Mouse (Mus musculus): ENCODE measurements at regions not wholly inside any gene's neighbourhood (a gene's known extent, or its start where the extent isn't known, plus 50 kb on each side); places are given as distances from the start of the nearest gene placed in this dataset.

GRCm38 (mm10) chr19:44692396-44692795 is 63.4 kb upstream of the Pax2 start:
- peak in 1 of 2 experiments; percentile 26 for DNase-seq

- DNase-seq: no peak
These were observed 63.0 kb upstream of the Pax2 start for GRCm38 (mm10) chr19:44692816-44693215.

DNA sequence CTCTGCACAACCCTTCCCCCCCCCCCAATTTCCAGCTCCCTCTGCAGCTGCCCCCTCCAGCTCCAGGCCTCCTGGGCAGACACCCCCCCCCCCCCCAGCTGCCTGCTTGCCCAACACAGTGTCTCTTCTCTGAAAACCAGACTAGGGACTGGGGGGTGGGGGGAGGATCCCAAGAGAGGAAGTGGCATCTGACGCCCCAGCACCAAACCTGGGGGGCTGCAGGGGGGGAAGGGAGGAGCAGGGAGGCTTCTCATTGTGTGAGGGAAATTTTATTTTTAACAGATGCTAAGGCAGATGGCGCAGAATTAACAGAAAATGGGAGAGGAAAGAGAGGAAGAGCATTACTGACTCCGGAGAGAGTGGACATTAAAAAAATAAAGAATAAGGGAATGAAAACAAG is 60.5 kb upstream of the Pax2 start:
- DNase-seq: no peak

DNA sequence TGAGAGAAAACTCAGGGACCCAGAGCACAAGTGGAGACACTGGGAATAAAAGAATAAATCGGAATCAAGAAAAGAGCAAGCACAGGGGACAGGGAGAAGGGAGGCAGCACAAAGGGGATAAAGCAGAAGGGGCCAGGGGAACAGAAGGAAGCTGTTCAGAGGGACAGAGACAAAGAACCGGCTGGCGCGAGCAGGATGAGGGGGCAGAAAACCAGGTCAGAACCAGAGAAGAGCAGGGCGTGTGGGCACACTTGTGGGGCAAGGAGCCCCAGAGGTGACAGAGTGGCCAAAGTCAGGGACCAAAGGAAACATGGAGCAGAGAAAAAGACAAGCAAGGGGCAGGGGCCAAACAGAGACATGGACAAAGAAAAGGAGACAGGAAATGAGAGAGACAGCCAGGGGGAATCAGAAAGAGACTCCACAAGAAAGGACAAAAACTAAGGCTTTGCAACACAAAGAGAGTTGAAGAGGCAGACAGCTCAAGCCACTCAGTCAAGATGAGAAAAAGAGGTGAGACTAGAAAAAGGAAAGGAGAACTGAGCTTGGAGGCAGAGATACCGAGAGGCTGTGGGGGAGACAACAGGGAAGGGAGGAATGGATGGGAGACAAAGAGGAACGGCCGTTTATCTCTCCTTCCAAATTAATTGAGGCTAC is 59.7 kb upstream of the Pax2 start:
- no peak for DNase-seq

DNA sequence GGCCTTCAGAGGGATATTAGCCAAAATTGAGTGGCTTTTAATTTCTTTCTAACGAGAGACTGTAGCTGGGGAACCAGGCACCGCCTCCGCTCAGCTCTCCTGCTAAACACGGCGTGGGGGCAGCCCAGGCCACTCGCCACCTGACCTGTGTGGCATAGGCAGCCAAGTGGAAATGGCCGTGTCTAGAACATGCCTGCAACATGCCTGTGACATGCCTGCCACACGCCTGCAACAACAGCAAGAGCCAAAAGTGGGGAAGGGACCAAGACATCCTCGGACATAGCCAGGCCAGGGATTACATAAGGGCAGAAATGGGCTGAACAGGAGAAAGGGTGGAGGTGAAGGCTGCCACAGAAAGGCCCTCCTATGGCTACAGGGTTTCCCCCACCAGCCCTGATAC is 59.1 kb upstream of the Pax2 start:
- no peak for DNase-seq

DNA sequence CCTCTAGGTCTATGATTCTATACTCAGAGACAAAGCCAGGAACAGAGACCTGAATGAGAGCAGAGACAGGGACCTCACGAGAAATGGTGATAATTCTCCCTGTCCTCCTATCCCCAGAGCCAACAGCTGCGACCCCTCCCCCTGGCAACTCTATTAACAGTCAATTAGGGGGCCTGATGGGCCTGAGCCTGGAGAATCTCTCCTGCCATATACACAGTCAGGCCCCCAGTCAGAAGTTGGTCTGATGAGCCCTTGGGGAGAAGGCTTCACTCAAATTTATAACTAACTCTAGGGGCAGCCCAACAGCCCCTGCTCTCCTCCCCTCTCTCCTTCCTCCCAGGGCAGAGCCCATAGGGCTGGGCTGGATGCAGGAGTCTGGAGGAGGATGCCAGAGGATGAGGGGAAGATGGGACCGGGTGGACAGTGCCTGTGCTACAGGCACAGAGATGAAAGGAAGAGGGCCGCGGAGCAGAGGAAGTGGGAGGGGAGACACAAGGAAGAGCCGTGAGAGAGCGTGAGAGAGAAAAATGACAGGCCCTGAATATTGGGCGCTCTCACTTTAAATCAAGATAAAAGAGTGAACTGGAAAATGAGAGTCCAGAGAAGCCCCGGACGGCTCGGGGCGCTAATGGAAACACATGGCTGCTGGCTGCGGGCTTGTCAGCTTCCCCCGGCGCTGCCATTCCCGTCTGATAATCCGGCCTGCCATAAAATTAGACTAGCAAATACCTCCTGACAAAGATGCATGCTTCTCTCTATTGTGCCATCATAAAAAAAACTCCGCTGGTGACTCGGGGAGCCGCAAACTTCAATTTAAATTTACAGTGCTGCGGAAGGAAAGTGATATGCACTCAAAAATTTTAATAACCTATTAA is 57.2 kb upstream of the Pax2 start:
- DNase-seq: no peak
